Mouse (Mus musculus) cerebellum, adult 8-10 months (tissue): Measurements from ENCODE around the gene Plppr3.
A peak's percentile ranks its signal among the peaks of the same experiment; 100 is the strongest.
"Not testable (repeated sequence)": the region's sequence is repeated elsewhere in the genome, so short reads cannot be mapped to it uniquely, and the experiment has no call there.

ENCODE experiments used
- DNase-seq: peaks from one replicate; pipeline ENCODE4 v3.0.0; 2022

Plppr3 gene

DNA sequence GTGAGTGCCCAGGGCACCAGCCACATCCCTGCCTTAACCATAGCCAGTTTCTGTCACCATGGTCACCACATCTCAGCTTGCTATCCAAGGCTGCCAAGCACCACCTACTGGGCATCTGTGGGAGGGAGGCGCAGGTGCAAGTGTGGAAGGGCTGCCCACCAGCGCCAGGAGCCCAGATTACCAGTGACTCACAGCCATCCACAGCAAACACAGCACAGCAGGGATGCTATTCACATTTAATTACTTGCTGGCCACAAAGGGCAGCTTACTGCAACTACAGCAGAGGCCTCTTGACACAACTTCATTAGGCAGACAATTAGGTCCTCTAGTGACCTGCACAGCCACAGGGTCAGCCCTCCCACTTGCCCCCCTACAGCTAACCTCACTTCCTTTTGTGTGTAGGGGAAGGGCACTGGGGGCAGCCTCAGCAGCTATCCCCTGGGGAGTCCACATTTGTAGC lies 26.5 kb upstream of the Plppr3 start:
- no peak for DNase-seq

GRCm38 (mm10) chr10:79897316-79898245 lies 23.1 kb upstream of the Plppr3 start:
- DNase-seq, result no peak

DNA sequence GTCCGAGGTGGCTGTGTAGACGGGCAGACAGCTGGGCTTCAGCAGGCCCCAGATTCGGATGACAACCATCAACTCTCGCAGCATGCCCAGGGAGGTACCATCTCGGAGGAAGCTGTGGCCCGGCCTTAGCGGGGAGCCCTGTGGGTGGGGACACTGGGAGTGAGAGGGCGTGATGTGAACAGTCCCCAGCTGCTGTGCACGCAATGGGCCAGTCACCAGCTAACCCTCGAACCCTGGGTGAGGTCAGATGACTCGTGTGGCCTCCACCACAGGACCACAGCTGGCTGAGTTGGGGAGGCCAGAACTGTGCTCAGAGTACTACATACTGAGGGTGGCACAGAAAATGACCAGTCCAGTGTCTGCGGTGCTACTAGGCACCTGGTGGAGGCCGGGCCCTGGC lies 22.4 kb upstream of the Plppr3 start:
- no peak for DNase-seq

DNA sequence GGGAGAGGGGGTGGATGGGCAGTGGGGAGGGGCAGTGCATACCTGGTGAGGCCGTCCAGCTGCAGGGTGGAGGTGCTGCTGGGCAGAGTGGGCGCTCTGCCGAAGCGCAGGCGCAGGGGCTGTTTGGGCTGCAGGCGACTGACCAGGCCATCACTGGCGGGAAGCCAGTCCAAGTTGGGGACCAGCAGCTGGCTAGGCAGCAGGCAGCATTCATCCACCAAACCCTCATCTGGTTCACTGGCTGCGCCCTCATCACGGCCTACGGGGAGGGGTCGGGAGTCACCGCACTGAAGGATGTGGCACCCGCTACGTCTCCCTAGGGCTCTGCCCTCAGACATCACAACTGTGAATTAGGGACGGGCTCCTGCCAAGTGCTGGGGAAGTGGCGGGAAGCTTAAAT lies 21.9 kb upstream of the Plppr3 start:
- no peak for DNase-seq

- peak; percentile 81 for DNase-seq
Measured at GRCm38 (mm10) chr10:79892451-79893118, 18.2 kb upstream of the Plppr3 start.

- no peak for DNase-seq
Measured at GRCm38 (mm10) chr10:79890670-79891069, 16.2 kb upstream of the Plppr3 start, which contains the start of gene Cfd. Gene Cfd (plus strand): TSS chr10:79890853.

DNA sequence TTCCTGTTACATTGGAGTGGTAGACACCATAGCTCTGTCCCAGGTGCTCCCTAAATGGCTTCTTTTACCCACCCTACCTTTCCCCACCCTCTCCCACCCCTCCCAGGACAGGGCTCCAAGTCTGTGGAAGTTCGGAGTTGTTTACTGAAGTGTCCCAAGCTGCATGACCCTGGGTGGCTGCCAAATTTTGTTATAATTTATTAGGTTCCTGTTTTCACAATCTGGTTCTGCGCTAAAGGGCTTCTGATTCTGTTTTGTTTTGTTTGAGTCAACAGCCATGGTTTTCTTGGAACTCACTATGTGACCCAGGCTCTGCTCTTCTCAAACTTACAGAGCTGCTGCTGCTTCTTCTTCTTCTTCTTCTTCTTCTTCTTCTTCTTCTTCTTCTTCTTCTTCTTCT lies 15.0 kb upstream of the Plppr3 start:
- no peak for DNase-seq

GRCm38 (mm10) chr10:79886611-79887010 lies 12.2 kb upstream of the Plppr3 start:
- DNase-seq, result no peak

DNA sequence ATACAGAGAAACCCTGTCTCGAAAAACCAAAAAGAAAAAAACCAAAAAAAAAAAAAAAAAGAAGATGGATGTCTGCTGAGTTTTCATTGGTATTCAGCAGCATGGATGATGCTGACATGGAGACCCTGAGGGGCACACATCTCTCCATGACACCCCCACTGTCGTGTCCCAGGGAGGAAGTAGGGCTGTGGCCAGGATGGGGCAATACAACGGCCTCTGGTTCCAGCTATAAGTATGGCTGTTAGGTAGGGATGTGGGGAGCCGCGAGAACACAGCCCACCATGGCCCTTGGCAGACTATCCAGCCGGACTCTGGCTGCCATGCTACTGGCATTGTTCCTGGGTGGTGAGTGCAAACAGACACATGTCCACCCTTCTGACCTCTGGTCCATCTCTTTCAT lies 11.6 kb upstream of the Plppr3 start, which contains the start of gene Elane:
Gene Elane, plus strand, starts transcription at position 194 of the 400 bp plus-strand sequence.
- no peak for DNase-seq

DNA sequence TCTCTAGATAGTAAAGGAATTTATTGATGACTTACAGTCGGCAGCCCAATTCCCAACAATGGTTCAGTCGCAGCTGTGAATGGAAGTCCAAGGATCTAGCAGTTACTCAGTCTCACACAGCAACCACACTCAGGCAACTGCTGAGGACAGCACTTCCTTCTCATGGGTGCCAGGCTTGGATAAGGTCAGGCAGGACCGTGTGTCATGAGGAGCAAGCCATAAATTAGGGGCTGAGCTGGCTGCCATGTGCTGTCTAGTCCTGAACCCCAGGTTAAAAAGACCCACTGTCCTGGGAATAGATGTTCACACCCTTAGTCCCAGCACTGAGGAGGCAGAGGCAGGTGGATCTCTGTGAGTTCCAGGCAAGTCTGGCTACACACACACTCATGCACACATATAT lies 10.5 kb upstream of the Plppr3 start:
- not testable (repeated sequence) for DNase-seq

DNA sequence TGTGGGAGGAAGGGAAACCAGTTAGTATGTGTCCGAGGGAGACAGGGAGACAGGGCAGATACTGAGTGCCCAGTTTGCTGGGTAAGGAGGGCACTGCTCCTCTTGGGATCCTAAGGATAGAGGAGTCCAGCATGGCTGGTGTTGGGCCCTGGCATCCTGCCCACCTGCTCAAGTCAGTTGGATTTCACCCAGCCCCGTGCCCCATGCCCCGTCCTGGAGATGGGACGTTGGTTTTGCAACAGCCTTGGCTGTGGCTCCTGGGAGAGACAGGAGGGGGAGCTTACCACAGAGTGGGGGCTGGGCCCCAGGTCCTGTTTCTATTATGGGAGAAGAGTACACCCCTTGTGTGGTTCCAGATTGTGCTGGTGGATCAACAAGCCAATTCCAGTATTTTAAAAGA lies 10.0 kb upstream of the Plppr3 start:
- no peak for DNase-seq

GRCm38 (mm10) chr10:79883297-79884084 lies 9.1 kb upstream of the Plppr3 start:
- peak; percentile 80 for DNase-seq

DNA sequence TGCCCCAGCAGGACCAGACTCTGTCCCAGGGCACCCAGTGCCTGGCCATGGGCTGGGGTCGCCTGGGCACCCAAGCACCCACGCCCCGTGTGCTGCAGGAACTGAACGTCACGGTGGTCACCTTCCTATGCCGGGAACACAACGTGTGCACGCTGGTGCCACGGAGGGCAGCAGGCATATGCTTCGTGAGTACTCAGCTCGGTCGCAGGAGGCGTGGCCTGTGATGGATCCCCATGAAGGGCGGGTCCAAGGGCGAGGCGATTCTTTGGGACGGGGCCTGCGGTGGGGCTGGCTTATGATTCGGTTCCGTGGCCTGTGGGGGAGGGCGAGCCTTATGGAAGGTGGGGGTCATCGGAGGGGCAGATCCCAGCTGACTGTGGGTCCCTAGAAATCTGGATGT lies 7.5 kb upstream of the Plppr3 start:
- no peak for DNase-seq

GRCm38 (mm10) chr10:79880721-79881120 lies 6.3 kb upstream of the Plppr3 start:
- no peak for DNase-seq

- DNase-seq, result no peak
Measured at GRCm38 (mm10) chr10:79879527-79879926, 5.1 kb upstream of the Plppr3 start.

DNA sequence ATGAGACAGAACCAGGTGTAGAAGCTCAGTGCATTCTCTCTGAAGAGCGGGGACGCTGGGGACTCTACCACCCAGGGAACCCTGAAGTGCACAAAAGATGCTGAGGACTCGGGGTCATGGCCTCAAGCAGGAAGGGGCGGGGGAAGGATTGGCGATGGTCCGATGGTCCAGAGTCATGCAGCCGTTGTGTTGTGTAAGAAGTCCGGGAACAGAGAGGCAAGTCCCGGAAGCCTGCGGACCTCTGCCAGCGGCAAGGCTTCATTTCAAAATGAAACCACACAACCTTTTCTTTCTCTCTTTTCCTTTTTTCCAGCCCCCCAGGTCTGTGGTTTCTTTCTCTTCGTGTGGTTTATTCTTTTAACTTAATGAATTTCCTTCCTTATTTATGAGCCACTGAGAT lies 3.3 kb upstream of the Plppr3 start:
- no peak for DNase-seq

DNA sequence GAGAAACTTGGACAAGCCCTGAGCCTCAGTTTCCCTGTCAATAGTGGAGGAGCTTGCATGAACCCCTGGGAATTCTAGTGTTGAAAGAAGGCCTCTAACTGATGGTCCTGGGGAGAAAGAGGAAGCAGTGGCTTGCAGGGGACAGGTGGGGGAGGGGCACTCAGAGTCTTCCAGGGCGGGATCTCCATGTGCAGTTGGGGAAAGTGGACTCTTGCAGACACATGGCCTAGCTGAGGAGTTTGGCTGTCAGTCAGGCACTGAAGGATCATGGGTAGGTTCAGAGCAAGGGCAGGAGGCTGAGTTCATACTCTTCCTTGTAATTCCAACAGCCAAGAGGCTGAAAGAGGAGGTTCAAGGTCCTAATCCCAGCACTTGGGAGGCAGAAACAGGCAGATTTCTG lies 2.7 kb upstream of the Plppr3 start:
- no peak for DNase-seq

GRCm38 (mm10) chr10:79873715-79874289 lies 632 bp downstream of the Plppr3 start:
- DNase-seq, result no peak

DNA sequence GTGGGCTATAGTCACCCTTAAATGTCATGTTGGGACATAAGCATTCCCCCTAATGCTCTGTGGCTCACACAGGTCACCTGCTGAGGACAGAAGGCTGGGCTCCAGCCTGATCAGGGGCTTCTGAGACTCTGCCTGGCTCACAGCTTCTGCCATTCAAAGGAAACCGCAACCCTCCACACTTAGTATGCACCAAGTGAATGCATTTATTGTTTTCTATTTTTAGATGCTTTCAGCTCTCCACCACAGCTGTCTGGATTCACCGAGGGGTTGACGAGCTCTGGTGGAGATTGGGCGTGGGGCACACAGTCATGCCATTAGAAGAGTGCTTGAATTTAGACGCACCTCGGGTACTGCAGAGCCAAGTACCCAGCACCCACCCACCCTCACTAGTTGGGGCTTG lies 1.1 kb downstream of the Plppr3 start:
- no peak for DNase-seq

DNA sequence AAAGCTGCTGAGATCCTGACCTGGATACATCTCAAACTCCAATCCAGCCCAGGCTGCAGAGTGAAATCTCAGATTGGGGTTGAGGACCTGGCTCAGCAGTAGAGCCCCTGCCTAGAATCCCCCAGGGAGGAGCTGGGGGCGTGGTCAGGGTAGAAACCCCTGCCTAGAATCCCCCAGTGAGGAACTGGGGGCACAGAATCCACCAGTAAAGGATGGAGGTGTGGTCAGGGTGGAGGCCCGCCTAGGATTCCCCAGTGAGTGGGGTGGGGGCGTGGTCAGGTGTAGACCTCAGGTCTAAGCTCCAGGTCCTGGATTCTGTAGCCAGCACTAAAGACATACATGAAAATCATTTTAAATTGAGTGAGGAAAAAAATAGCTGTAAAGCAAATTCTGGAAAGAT lies 1.6 kb downstream of the Plppr3 start:
- no peak for DNase-seq

GRCm38 (mm10) chr10:79871845-79872244 lies 2.6 kb downstream of the Plppr3 start:
- DNase-seq, result no peak

DNA sequence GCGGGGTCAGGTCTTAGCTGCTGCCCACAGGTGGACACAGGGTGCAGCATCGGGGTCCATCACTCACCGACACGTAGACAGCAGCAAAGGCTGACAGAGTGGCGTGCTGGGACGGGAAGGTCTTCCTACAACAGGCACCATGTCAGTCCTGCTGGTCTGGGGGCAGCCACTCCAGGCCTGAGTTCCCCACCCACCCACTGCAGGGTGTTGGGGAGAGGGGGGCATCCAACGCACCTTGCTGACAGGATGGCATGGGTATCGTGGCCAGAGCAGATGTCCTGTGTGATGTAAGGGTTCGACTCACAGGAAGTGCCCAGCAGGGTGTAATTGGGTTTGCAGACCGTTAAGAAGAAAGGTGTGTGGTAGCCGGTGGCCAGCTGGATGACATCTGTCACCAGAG lies 7.8 kb downstream of the Plppr3 start:
- no peak for DNase-seq

- DNase-seq, result no peak
Measured at GRCm38 (mm10) chr10:79865801-79866295, 8.6 kb downstream of the Plppr3 start.
